Mouse (Mus musculus) stomach, postnatal 0 days (tissue): ENCODE measurements around the gene Abraxas2.

ENCODE experiments used
- CTCF ChIP-seq: IDR thresholded peaks from 2 replicates; pipeline ENCODE4 v1.5.1; 2016; ENCODE audit warnings: antibody characterized with exemption, low read depth, mild to moderate bottlenecking, moderate library complexity
- EP300 ChIP-seq: optimal IDR thresholded peaks from 2 replicates; pipeline ENCODE3; 2016; ENCODE audit warnings: antibody characterized with exemption

DNA sequence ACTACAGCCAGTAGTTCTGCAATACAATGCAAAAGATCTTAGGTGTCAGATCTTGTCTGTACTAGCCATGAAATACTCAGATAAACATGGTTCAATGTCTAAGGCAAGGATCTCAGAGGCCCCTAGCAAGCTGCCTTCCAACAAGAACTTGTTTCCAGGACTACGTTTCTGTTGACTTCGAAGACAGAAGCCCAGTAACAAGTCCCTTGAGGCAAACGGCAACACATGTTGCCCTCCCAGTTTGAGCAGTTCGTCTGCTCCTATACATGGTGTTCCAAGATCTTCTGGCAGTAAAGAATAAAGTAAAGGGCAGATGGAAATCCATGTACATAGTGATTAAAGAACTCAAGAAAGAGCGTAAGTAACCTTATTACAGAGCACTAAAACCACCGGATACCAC, 5.7 kb upstream of the Abraxas2 start:
- TF ChIP-seq CTCF (no peak), EP300 (no peak)
